Mouse (Mus musculus) megakaryocyte-erythroid progenitor cell, adult 5-6 weeks (primary cell): ENCODE measurements around the gene Sipa1l2. TPM values are rescaled to one million over a fixed set of nuclear protein-coding genes. Genes with fewer than 3 reads are reported as not detected.

Experiments used
- ATAC-seq: replicated peaks from 2 replicates; pipeline ENCODE4 v1.8.0; 2016; ENCODE audit warnings: mild to moderate bottlenecking, inconsistent platforms; ENCODE audit not compliant: severe bottlenecking, poor library complexity, low FRiP score, low TSS enrichment
- total RNA-seq, 2 experiments: library from RNA; stranded (forward) in 1 of 2; stranded (reverse) in 1 of 2; fragments of 200-1000, 215-1000 nt in 1 of 2; fragments of >200 nt in 1 of 2; fragmentation: Nextera tagmentation in 1 of 2; gene quantifications; 2 replicates each; pipeline ENCODE4 v1.2.3; 2014 to 2017

Sipa1l2 gene
- total RNA-seq, 2 experiments from 2014 or later: 0.94 to 1.1 TPM

DNA sequence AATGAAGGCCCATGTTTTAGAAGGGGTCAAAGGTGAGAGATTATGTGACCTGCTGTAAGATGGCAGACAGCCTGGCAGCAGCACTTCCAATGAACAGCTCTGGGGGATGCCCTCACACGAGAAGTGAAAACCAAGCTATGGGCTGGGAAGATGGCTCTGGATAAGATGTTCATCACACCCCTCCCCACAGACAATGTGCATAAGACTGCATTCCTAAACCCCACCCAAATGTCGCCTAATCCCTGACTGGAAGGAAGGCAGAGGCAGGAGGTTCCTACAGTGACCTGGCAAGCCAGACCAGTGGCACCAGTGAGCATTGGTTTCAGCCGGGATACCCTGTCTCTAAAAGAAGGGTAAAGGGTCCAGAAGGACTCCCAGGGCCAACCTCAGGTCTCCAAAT, 83.9 kb downstream of the Sipa1l2 start:
- ATAC-seq: no peak

DNA sequence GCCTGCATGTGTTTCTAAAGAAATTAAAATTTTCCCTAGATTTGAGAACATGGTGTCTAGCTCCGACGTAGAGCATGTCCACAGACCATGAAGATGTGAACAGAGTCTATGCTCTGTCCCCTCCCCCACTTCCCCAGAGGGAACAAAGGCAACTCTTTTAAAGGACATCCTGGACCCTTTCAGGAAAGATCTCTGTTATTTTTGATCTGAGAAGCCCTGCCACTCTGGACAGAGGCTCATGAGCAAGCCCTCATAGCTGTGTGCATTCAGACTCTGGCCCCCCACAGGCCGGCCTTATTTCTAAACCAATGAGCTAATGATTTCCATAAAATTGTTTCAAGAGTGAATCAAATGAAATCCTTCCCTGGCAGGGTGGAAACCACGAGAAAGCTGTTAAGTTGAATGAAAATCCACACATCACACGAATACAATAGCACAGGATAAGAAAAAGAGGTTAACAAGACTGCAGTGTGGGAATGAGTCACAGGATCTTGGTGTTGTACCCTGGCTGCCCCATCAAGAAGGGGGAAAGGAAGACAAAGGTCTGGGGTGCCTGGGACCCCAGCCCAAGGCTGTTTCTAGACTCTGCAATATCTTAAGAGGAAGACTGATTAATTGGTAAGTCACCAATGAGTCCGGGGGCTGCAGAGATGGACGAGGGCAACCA, 84.9 kb downstream of the Sipa1l2 start:
- ATAC-seq: no peak

DNA sequence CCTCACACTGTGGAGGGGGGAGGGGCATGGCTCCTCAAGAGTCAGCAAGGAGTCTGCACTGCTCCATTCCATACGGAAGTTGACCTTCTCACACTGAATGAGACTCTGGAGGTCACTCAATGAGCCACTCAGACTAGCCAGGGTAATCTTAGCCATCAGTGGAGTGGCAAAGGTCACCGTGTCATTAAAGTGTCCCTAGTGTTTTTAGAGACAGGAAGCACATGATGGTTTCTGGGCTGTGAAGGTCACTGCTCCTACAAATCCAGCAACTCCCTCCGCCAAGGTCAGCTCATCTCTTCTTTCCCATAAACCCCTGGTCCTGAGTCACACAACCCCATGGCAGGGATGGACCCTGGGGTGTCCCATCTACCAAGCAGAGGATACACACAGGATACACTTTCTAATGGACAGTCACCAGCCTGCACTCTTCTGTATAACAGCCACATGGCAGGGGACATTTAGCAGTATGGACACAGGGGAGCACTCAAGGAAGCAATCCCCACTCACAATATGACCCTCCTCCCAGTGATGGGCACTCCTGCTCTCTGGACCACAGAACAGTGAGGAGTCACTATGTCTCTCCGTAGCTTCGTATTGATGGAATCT, 87.0 kb downstream of the Sipa1l2 start:
- ATAC-seq: no peak

DNA sequence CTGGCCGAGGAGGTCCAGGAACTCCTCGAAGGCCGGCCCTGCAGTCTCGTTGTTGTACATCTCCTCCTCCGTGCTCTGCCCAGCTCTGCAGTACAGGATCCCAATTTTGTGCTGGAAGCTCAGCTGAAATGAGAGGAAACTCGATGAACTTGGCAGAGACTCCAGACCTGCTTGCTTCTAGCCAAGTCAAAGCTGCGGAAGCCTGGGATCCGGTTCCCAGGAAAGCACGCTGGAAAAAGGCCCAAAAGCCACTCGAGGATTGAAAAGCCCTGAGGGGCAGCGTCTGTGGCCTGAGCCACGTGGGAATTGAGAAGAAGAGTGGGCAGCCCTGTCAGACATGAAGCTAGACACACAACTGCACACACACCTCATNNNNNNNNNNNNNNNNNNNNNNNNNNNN, 94.7 kb downstream of the Sipa1l2 start:
- no peak for ATAC-seq

- ATAC-seq: no peak
These were observed 98.2 kb downstream of the Sipa1l2 start for GRCm38 (mm10) chr8:125471374-125471773.

GRCm38 (mm10) chr8:125465156-125465821, 104.3 kb downstream of the Sipa1l2 start:
- ATAC-seq: no peak

DNA sequence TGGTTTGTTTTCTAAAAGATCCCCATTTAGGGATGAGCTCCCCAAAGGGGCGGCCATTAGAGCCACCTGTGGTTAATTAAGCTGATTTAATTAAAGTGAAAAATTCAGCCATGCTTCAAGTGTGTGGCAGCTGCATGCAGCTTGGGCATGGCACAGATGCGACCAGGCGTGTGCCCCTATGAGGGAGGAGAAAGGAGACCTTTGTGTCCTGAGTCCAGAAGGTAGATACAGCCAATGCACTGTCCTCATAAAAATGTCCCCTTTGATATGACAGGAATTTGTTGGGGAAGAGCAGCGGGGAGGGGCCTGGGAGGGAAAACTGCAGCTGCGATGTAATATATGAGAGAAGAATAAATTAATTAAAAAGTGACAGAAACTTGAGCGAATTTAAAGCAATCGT, 106.7 kb downstream of the Sipa1l2 start:
- no peak for ATAC-seq

GRCm38 (mm10) chr8:125461504-125461903, 108.1 kb downstream of the Sipa1l2 start:
- no peak for ATAC-seq

- ATAC-seq: no peak
These were observed 109.0 kb downstream of the Sipa1l2 start for GRCm38 (mm10) chr8:125460602-125461001.

DNA sequence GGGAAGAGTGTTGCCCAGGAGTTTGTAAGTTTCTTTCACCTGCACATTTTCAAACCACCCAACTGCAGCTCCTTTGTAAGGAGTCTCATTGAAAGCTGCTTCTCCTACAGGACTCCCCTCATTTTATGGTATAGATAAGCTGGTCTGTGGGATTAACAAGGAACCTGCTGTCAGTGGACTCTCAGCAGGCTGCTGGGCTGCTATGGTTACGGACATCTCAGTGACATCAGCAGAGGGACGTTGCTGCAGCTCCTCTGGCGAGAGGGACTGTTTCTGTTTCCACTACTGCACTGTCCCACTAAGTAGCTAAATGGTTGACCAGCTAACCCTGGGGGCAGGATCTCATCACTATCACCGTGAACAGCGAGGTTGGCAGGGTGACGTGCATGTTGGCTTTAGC, 120.6 kb downstream of the Sipa1l2 start:
- ATAC-seq: no peak

DNA sequence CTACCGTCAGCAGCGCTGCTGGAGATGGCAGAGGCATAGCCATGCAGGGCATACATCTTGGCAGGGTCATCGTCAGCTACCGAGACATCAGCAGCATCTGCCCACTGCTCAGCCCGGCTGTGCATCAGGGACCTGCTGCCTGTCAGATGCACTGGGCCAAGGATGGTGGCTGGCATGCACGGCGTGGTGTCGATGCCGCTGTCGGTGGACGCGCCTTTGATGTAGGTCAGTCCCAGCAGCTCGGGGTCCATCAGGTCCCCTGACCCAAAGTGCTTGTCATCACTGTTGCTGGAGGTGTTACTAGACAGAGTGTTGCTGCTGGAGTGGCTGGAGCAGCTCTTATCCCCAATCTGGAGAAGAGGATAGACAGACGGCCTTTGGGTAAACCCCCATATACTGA, 122.1 kb downstream of the Sipa1l2 start:
- no peak for ATAC-seq

- no peak for ATAC-seq
These were observed 123.4 kb downstream of the Sipa1l2 start for GRCm38 (mm10) chr8:125446236-125446635.

DNA sequence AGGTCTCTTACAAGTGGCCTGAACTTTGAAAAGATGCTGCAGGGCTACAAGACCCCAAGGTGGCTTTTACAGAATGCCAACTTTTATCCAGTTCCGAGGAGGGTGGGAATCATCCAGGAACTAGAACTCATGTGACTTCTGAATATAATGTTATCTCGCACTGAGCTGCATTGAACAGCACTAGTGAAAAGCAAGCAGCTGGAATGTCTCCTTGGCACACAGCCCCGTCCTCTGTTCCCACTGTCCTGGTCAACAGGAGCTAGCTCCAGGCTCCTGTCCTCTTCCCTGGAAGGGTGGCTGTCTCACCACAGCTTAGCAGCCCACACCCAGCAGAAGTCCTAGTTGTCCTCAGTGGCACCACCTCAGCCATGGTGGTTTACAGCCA, 124.4 kb downstream of the Sipa1l2 start:
- ATAC-seq: no peak

GRCm38 (mm10) chr8:125444457-125445224, 125.0 kb downstream of the Sipa1l2 start:
- no peak for ATAC-seq

- no peak for ATAC-seq
These were observed 134.1 kb downstream of the Sipa1l2 start for GRCm38 (mm10) chr8:125435320-125436100.

DNA sequence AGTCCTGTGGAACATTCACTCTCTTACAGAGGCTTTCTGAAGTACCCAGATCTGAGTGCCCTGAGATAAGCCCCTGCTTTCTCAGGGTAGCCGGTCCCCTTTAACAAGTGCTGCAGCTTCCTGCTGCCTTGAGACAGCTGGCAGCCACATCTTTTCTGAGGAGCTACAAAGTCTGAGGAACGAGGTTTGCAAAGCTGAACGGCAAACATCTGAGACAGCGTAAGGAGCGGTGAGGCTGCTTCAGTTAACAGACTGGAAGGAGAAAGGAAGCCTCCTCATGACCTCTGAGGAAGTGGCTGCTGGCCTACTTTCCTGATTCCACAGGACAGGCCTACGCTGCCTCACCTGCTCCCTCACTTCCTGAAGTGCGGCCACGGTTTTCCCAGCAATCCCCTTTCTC, 135.5 kb downstream of the Sipa1l2 start:
- no peak for ATAC-seq

GRCm38 (mm10) chr8:125431321-125431720, 138.3 kb downstream of the Sipa1l2 start:
- no peak for ATAC-seq

- ATAC-seq: no peak
These were observed 138.8 kb downstream of the Sipa1l2 start for GRCm38 (mm10) chr8:125430796-125431195.

GRCm38 (mm10) chr8:125428979-125429690, 140.5 kb downstream of the Sipa1l2 start:
- no peak for ATAC-seq
